Mouse (Mus musculus): ENCODE results near the gene Zdhhc9.

Zdhhc9 gene

DNA sequence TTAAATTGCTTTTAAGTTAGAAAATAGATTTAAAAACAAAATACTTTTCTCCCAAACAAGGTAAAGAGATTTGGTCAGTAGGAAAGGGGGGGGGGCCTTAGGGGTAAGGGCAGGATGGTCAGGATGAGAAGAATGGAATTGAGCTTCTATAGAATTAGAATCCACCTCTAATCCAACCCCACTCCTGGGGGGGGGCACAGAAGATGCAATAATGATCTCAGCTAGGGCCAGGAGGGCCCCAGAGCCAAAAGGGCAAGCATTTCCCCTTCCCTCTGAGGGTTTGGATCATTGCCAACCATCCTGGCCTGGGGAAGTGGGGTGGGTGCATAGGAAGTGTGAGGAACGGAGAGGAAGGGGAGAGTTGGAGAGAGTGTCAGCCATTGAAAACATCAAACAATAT is 38.3 kb downstream of the Zdhhc9 start:
- DNase-seq (ENCODE audit: low spot score): no peak

DNA sequence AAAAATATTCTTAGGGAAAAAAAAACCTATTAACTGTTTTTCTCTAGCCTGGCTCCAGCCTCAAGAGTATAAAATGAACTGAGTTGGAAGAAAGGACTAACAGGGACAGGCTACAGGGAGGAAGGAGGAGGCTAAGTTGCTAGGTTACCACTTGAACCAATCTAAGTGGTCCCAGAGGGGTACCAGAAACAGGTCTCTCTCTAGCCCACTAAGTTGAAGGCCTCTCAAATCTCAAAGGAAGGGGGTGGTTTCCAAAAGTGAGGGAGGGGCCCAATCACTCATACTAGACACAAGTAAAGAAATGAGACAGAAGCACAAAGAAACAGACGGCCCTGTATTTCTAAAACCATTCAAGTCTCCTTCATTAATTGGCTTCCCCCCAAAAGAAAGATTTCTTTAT is 38.8 kb downstream of the Zdhhc9 start:
- peak; percentile 35 for DNase-seq (ENCODE audit: low spot score)

DNA sequence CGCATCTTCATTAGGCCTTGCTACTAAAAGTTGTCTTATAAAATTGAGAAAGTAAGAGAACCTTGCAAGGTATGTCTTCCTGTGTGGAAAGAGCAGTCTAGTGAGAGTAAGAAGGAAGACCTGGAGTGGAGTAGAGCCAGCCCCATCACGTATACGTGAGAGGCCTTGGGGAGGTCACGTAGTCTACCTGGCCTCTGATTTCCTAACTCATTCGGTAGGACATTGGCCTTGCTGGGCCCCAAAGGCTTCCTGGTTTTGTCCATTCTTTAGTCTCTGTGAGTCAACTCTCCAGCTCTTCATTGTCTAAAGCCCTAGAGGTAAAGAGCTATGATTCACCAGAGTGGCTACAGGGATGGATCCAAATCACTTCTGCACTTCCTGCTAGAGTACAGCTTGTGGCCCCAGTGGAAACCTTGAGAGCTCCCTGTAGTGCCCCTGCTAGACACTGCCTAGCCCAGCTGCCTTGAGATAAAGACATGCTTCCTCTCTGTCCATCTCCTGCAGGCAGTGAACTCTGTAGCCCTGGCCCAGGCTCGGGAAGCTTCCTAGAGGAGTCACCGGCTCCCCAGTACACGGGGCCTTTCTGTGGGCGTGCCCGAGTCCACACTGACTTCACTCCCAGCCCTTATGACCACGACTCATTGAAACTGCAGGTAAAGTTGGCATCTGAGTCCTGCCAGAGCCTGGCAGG is 50.3 kb downstream of the Zdhhc9 start:
- DNase-seq (ENCODE audit: low spot score): no peak

DNA sequence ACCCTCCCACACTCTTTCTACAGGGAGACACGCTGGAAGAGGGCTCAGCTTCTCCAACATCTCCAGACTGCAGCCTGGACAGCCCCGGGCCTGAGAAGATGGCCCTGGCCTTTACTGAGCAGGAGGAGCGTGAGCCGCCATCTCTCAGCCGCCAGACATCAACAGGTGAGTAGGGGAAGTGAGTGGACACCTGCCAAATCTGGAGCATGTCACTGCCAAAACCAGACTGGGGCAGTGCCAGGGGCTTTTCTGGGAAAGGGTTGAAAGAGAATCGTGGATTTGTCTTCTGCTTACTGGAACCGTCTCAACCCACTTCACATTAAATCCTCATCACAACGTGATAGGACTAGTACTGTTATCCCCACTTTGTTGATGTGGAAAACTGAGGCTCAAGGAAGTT is 51.3 kb downstream of the Zdhhc9 start:
- DNase-seq (ENCODE audit: low spot score): no peak

DNA sequence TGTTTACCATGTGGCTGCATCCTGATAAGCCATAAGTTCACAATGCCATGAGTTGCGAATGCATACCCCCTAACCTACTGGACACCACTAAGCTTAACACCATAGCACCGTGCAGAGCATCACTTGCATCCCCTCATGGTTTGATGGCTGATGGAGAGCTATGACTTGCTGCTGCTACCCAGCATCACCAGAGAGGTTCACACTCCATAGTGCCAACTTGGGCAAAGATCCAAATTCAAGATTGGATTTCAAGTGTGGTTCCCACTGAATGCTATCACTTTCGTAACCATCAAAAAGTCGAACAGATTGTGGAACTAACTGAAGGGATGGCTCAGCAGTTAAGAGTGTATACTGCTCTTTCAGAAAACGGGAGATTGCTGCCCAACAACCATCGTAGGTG is 53.2 kb downstream of the Zdhhc9 start:
- no peak for DNase-seq (ENCODE audit: low spot score)

DNA sequence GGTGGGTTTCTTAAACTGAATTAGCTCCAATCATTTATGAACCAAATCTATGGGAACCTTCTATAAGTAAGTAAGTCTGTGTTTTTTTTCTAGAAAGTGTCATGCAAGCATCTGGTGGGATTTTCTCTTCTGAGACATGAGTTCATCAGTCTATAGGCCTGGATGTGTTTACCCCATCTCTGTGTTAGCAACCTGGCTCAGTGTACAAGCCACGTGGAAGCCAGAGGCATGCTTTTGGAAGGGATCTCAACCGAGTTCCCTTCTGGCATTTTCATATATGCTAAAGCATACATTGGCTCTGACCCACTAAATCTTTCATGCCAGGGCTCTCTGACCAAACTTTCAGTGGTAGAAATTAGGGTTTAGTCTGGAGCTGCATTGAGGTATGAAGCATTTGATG is 54.7 kb downstream of the Zdhhc9 start:
- no peak for DNase-seq (ENCODE audit: low spot score)

DNA sequence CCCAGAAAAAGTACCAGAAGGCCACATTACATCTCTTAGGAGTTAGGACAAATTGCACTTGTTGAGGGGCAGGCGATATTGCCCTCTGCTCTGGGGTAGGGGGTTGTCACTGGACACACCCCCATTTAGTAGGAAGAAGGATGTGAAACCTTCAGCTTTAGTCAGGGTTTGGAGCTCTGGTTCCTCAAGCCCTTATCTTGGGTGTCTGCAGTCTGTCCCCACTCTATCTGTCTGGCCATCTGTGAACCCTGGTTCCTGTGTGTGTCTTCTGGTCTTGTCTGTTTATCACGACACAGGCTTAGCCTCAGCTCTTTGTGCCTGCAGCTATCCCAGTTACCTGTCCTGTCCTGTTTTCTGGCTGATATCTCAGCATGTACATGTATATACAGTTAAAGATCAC is 55.3 kb downstream of the Zdhhc9 start:
- no peak for DNase-seq (ENCODE audit: low spot score)

DNA sequence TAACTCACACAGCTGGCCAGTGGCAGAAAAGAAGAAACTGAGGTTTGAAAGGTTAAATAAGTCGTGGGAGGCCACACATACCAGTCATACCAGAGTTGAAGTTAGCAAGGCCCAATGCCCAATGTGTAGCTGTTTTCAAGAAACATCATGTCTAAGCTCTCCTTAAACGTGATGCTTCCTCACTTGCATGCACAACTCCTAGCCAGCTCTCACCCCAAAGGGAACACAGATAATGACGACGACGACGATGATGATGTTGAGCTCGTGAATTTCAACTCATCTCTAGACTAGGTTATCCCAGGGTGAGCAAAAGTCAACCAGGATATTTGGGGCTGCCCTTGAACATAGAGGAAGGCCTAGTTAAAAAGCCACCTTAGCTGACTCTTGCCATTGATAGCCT is 56.6 kb downstream of the Zdhhc9 start:
- no peak for DNase-seq (ENCODE audit: low spot score)

DNA sequence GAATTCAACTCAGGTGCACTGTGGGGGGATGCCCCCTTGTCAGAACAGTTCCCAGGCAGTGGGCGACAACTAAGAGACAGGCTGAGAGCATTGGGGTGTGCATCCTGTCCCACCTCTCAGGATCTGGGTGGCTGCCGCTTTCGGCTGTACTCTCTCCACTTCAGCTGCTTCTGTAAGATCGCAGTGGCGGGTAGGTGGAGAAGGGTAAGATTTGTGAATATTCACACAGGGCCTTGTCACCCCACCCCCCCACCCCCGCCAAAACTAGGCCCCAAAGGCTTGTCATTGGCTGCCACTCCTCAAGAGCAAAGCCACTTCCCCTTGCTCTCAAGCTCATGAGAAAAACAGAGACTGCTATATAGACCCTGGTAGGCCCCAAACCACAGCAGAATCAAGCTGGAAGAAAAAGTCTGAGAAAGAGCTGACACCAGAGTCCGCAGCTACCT is 60.9 kb downstream of the Zdhhc9 start:
- no peak for DNase-seq (ENCODE audit: low spot score)

DNA sequence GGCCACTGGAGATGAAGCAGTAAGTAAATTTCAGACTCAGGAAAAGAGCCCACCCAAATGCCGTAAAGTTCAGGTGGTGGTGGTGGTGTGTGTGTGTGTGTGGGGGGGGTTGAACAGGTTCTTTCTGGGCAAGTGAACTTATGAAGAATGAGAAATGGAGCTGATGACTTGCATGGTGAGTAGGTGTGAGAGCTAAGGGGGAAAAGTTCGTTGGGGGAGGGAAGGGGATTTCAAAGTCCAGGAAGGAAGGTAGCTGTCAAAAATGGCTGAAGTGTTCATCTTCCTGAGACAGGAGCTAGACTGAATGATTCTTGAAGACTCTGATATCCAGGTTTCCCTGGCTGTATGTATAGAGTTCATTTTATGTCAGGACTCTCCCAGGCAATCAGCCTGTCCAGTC is 61.5 kb downstream of the Zdhhc9 start:
- no peak for DNase-seq (ENCODE audit: low spot score)

DNA sequence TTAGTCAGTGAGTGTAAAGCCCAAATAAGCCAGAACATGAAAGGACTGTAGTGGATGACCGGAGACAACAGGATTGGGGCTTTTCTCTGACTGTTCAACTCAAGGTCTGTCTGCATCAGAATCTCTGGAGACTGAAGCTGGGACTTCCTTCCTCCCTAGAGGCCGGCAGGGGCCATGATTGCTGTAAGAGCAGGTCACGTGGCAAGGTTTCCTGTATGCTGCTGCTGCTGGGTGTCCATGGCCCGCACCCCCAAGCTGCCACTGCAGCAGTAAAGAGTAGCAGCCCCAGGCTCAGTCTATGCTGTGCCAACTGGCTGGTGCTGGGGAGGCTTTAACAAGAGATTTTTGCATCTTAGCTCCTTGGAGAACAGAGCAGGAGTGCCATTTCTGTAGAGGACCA is 62.4 kb downstream of the Zdhhc9 start, which contains the start of gene Sash3:
Sash3 (plus strand) TSS at position 175 of the 400 bp plus-strand sequence.
- no peak for DNase-seq (ENCODE audit: low spot score)

DNA sequence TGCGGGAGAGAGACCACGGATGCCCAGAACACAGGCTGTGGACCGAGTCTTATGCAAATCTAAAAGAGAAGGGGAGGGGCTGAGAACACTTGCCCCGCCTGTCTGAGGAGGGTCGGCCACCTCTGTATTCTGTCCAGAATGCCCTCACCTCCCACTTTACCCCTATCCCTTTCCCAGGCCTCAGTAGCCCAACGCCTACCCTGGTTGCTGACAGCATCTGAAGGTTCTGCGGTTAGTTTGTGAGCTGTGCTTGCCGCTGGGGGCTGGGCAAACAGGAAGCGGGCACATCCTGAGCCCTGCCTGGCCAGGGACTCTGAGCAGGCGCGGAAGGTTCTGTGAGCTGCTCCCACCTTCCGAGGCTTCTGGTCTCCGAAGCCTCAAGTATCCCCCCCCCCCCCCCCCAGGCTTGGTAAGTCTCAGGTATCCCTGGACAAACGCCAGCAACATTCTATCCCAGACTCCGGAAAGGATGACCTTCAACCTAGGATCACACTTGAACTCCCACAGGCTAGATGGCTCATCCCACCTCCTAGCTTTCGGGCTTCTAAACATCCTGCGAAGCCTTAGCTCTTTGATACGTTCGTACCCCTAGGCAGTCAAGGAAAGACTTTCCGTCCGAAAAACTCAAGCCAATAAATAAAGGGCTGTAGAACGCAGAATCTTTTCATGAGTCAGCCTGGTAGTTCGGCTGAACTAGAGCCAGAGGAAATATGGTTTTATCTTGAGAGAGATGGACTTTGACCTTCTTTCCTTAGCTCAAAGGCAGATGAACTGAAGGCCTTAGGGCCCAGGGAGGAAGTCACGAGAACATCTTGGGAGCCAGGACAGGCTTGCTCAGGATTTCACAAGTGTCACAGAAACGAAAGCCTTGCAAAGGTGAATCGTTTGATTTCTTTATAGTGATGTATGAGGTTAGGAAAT is 65.0 kb downstream of the Zdhhc9 start:
- no peak for DNase-seq (ENCODE audit: low spot score)

DNA sequence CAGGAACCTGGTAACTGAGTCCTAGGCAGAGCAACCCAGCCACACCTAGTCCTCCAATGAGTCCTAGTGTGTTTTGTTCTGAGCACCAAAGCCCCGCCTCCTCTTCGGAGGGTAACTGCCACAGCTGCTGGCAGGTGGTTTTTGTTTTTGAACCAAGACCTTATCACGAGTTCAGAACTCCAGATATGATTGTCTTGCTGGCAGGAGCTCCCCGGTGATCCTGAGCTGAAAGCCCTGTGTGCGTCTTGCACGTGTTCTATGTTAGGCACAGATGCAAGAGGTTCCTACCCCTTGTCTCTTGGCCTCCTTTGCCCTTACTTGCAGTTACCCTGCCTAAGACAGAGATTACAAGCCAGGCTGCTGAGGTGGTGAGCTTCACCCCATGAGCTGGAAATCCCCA is 67.2 kb downstream of the Zdhhc9 start:
- no peak for DNase-seq (ENCODE audit: low spot score)

DNA sequence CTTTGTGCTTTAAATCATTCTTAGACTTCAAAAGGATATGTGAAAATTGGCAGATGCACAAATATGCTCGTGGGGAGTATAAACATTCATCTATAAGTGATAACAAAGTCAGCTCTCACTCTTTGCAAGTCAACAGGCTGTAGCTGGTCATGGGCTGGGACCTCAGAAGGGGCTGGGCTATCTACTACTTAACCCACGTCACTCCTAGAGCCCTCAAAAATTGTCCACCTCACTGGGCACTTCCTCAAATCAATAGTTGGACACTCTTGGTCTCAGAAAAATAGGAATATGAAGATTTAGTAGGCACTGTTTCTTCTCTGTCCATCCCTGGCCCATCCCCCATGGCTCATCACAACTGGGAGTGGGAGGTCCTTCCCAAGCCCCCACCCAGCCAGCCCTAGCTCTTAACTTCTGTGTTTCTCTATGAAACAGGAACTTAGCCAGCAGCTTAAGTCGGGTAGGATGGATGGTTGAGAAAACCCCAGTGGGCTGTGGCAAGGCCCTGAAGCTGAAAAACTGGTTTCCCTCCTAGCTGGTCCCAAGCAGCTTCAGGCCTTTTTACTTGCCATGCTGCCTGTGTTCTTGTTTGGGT is 68.3 kb downstream of the Zdhhc9 start:
- no peak for DNase-seq (ENCODE audit: low spot score)

DNA sequence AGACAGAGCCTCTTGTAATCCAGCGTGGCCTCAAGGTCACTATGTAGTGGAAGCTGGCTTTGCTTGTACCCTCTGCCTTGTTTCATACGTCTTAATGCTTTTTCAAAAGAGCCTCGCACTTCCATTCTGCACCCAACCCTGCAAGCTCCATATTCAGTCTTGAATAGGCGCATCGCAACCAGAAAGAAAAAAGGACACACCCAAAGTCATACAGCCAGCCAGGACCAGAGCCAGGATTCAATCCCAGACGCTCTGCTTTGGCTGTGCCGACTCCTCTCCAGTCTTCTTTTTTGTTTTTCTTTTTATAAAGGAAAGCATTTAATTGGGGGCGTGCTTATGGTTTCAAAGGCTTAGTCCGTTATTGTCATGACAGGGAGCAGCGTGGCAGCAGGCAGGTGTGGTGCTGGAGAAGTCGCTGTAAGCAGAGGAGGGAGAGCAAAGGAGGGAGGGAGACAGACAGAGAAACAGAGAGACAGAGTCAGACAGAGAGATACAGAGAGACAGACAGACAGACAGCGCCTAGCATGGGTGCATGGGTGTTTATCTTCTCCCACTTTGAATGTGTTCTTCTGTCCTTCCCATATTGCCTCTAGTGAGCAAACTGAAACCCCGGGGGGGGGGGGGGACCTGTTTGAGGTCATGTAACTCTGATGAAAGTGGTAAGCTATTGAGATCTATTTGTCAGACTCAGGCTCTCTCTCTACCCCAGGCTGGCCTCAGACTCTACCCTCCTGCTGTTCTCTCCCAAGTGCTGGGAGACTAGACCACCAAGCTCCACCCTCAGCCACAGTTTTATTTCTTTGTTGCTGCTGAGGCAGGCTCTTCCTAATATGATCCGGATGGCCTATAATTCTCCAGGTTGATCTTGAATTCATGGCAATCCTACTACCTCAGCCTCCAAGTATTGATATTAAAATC is 69.1 kb downstream of the Zdhhc9 start:
- DNase-seq (ENCODE audit: low spot score): peak; percentile 11

DNA sequence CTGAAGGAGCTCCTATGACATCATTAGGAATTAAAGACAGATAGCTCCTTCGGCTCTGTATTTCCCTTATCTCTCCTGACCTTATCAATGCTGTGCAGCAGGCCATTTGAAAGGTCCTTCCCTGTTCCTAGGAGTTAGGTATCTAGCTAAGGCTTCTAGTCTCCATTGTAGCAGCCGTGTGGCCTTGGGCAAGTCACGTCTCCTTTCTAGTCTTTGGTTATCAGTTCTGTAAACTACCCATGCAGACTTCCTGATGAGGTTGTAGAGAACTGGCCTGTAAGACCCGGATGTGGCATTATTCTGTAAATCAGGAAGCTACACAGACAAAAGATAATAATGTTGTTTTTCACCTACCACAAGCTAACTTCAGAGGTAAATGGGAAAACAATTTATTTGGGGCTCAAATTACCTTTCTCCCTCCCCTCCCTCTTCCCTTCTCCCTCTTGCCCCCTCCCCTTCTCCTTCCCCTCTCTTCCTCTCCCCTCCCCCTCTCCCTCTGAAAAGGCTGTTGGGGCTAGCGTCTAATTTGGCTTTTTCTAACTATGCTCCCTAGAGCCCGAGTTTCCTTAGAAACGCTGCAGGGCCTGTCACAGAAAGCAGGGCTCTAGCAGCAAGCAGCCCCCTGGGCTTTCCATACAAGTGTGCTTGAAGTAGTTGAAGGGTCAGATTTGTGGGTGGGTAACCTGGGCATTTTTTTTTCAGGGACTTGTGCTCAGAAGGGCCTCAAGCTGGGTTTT is 70.0 kb downstream of the Zdhhc9 start:
- peak; percentile 26 for DNase-seq (ENCODE audit: low spot score)

DNA sequence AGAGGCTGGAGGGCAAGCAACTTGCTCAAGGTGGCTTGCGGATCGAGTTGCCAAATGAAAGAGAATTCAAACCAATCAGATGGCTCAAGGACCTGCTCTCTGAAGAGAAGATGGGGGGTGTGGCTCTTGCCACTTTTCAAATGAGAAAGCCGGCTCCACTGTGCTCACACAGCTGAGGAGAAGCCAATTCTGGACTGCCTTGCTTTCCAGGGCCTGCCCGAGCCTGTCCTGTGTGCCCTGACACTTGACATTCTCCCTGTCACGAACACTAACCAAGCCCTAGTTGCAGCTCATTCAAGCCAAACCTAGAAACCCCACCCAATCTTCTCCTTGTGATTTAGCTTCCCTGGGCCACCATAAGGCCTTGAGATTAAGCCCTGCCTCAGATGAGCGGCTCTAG is 70.7 kb downstream of the Zdhhc9 start:
- no peak for DNase-seq (ENCODE audit: low spot score)

DNA sequence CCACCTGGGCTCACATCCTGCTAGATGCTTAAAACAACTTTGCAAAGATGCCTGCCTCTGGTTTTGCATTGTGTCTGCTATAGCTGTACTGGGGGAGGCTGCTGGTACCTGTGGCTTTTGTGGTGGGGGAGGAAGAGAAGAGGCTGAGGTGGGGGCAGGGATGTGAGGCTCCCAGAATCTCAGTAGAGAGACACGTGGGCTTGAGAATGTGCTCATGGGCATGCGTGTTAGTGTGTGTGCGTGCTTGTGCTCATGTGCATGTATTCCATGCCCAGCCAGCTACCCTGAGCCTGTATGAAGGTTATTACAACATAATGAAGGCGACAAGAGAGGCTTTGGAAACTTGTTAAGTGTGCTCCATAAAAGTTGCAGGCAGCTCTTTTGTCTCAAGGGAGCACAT is 71.7 kb downstream of the Zdhhc9 start:
- no peak for DNase-seq (ENCODE audit: low spot score)

DNA sequence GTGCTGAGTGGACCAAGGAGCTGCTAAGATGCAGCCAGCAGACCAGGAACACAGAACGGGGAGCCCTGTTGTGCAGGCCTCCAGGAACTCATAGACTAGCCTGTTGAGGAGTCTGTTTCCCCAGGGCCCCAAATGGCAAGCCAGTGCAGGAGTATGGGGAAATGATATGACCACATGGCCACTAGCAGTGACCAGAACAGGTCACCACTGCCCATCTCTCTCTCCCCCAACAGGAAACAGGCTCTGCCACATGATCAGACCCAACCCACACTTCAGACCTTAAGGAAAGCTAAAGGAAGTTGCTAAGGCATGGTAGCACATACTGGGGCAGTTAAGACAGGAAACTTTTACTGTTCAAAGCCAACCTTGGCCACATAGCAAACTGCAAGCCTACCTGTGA is 79.5 kb downstream of the Zdhhc9 start:
- DNase-seq (ENCODE audit: low spot score): no peak

DNA sequence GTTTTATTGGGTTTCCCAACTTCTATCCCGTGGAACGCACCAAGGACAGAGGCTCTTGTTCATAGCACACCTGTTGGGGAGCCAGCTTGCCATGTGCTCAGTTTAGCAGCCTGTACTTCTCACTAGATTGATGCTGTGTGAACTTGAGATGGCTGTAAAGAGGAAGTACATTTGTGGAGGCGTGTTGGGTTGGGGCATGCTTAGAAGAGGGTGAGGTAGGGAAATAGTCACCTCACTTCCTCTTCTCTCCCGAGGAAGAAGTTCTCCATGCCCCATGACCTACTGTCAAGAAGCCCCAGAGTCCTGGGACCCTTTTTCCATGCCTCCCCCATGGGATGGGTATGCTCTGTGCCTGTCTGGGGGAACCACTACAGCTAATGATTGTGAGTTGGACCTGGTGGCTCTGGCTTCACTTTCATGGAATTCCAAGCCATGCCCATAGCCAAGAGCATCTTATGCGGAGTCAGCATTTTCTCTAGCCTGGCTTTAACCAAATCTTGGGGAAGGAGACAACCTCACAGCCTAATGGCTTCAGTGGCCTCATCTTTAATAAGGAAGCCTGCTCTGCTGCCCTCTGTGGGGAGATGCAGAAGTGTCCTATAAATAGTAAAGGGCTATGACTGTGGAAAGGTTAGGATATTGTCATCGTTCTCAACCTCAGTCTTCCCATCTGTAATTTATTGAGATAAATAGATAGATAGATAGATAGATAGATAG is 81.0 kb downstream of the Zdhhc9 start:
- DNase-seq (ENCODE audit: low spot score): no peak
